Mouse (Mus musculus): ENCODE data around the gene Arhgap15.

DNA sequence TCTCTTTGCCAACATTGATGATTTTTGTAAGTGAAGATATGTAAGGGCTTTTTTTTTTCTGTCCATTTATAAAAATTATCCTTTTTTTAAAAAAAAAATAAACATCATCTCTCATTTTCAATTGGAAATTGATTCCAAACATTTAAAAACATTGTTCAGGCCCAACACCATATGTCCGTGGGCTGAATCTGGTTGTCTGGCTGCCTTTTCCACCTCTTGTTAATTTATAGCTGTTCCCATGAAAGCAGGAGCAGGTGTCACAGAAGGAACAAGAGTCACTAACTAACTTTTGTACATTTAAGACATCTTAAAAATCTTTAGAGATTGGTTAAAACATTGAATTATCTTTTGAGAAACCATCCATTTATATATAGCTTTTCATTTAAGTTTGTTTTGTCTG lies 15.8 kb downstream of the Arhgap15 start:
- no peak for TF ChIP-seq CTCF (IDR thresholded peaks at IDR 0.05; ENCODE audit: borderline replicate concordance, extremely low read depth, insufficient read depth, insufficient read length)
- no peak for TF ChIP-seq POLR2A (IDR thresholded peaks at IDR 0.05; ENCODE audit: borderline replicate concordance, extremely low read depth, insufficient read depth, insufficient read length, poor library complexity, severe bottlenecking)
